Mouse (Mus musculus) bone marrow, adult 2 months (tissue): ENCODE measurements around the gene Gemin8. TPM values are rescaled to one million over a fixed set of nuclear protein-coding genes. Genes with fewer than 3 reads are reported as not detected.

ENCODE experiments used
- H3K27ac ChIP-seq: fragments of 200-500 bp; 2 replicates; pipeline ENCODE4 v1.5.1; 2012; ENCODE audit warnings: low read depth, mild to moderate bottlenecking, control low read depth, inconsistent platforms, low read length; ENCODE audit not compliant: control insufficient read depth, poor library complexity, insufficient read depth
- H3K4me1 ChIP-seq: fragments of 200-500 bp; 2 replicates; pipeline ENCODE4 v1.6.1; 2011; ENCODE audit warnings: low read length; ENCODE audit not compliant: control insufficient read depth, insufficient read depth
- H3K4me3 ChIP-seq: fragments of 200-500 bp; replicated peaks from 2 replicates; pipeline ENCODE3; 2011; ENCODE audit warnings: mild to moderate bottlenecking, low read depth, low read length, control low read depth; ENCODE audit not compliant: control insufficient read depth
- CTCF ChIP-seq: fragments of 200-500 bp; IDR thresholded peaks from 2 replicates; pipeline ENCODE4 v1.5.1; 2011; ENCODE audit warnings: low read length, control low read depth; ENCODE audit not compliant: control insufficient read depth, insufficient read depth
- POLR2A ChIP-seq: fragments of 200-500 bp; IDR thresholded peaks from 2 replicates; pipeline ENCODE4 v1.6.1; 2011; ENCODE audit warnings: low read depth, mild to moderate bottlenecking, control low read depth, low read length, borderline replicate concordance; ENCODE audit not compliant: control insufficient read depth
- WGBS: fragments of 180-500 bp; shearing (Covaris S2); methylation state at CpG from one replicate; pipeline ENCODE4 v1.1.7; 2018; 5-methylcytosine and 5-hydroxymethylcytosine counted together
- polyA plus RNA-seq: library from polyadenylated mRNA; stranded (reverse); fragments of >200 nt; gene quantifications from 2 replicates; pipeline ENCODE4 v1.2.4, GENCODE M21; 2011; ENCODE audit warnings: low replicate concordance; ENCODE audit not compliant: missing spikeins, insufficient read depth, insufficient read length

Gemin8 gene
- 5.9 and 6.0 TPM in 2 replicates for polyA plus RNA-seq

DNA sequence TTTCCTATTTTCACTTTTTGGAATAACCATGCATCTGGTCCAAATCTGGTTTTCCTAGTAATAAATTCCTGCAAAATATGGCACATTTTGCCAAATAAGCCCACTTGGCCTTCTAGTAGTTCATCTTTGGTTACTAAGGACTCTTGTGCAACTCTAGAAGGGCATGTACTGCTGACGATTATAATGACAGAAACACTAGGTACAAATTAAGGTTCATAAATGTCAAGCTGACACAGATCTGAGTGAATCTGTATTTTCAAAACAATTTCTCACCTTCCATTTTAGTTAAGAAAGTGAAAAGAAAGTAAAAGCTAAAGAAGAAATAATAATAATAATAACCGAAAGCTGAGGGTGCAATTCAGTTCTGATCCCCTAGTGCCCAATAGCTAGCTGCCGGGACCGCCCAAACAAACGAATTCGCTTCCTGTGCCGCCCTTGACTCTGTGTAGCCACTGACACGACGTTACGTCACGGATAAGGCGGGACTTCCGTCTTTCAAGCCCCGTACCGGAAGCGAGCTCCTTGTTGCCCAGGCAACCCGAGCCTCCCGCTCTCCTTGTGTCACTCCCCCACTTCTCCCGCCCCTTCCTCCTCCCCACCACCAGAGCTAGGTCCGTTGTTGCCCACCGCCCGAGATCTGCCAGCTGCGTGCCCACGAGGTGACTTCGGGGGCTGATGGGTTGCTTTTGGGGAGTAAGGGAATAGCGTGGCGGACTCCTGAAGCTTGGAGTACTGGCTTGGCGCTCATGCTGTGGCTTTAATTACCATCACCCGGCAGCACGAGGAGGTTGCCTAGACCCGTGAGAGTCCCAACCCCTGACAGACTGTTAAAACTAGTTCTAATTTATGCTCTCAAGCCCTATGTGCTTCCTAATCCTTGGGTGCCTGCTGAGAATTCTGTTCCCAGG lies at the start of gene Gemin8:
TSS of gene Gemin8 (plus strand) at position 563 of the 908 bp plus-strand sequence.
- no peaks in the 10 kb centered on the region for H3K4me1 ChIP-seq

DNA sequence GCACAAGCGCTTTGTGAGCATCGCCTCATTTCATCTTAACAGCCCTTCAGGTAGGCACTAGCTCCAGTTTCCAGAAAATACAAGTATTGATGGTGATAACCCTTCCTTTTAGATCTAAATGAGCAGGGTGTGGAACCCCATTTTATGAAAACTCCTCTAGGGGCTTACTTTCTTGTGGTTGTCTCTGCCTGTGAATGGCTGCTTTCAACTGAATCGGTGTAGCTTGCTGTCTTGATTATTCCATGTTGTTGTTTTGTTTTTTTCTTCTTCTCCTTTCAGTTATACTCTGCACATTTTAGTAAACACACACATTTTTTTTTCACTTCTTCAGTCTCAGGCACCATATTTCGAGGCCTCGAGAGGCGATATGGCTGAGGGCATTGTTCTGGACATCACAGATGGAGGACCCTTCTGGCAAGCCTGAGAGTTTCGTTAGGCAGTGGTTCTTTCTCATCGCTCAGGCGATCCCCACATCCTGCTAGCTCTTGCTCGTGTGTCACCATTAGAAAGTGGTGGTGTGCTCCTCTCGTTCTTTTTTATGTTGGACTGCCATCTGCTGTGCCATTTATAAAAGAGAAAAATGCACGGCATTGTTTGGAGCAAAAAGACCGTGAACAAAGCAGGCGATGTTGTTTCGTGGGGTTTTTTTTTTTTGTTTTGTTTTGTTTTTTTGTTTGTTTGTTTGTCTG lies 23.0 kb upstream of the Gemin8 start:
- no peak overlapping the region for H3K4me3 ChIP-seq
- H3K4me1 ChIP-seq = no peaks in the 10 kb centered on the region
- H3K27ac ChIP-seq = no peak overlapping the region
- TF ChIP-seq POLR2A (no peak), CTCF (no peak)
- 77% methylated on average over 15 of the region's 15 CpGs for WGBS

More for the DNA sequence above, at the start of gene Gemin8:
- TF ChIP-seq POLR2A = peak; percentile 41; the same call in 1 of the 2 replicates
- TF ChIP-seq CTCF = no peak
- no peak within 1 kb of the TSS for H3K27ac ChIP-seq
- WGBS = 7% methylated on average over 31 of the region's 31 CpGs
- H3K4me3 ChIP-seq = peak within 1 kb of the TSS; percentile 100

DNA sequence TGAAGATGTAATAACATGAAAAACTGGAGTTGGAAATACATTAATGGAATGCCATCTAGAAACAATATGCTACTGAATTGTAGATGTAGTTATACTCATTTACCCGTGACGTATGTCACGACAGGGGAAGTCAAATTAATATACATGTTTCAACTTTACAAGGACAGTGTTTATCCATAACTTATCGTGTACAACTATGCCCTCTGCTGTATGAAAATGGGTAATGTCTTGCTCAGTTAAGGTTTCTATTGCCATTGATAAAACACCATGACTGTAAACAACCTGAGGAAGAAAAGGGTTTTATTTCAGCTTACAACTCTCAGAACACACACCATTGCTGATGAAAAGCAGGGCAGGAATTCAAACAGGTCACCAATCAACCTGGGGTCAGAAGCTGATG lies 7.5 kb upstream of the Gemin8 start:
- Histone ChIP-seq H3K27ac (no peak overlapping the region), H3K4me3 (no peak overlapping the region), H3K4me1 (no peaks in the 10 kb centered on the region)
- WGBS = 25% methylated on average over 4 of the region's 4 CpGs
- TF ChIP-seq CTCF (no peak), POLR2A (no peak)

DNA sequence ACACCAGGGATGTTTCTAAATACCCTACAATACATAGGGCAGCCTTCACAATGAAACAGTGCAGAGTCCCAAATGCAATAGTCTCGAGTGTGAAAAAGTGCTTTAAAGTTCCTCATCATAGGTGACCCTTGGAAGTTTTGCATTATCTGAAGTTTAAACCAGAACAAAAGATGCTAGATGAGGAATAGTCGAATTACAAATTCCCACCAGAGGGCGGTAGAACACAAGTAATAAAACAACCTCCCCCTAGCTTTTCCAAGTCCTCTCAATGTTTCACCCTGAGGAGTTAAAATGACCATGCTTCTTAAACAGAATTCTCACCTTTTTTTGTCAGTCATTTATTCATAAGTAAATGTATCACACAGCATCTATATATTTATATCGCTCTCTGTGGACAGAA lies 2.9 kb upstream of the Gemin8 start:
- TF ChIP-seq POLR2A = no peak
- TF ChIP-seq CTCF = no peak
- 9% methylated on average over 4 of the region's 4 CpGs for WGBS
- Histone ChIP-seq H3K4me1 (no peaks in the 10 kb centered on the region), H3K27ac (no peak overlapping the region), H3K4me3 (no peak overlapping the region)

DNA sequence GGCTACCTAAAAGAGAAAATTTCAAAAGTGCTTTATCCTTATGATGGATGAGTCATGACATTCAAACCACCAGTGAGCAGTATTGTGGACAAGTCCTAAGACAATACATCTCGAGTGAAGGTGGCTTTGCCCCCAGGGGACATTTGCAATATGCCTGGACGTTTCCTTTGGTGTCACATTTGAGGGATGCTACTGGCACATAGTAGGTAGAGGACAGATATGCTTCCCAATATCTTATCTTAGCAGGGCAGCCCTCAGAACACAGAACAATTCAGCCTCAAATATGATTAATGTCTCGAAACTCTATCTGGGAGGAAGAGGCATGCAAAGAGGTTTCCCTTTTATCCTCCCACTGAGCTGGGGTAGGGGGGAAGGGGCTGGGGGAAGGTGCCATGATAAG lies 2.3 kb upstream of the Gemin8 start:
- H3K4me1 ChIP-seq = no peaks in the 10 kb centered on the region
- H3K27ac ChIP-seq = no peak overlapping the region
- WGBS = 25% methylated on average over 3 of the region's 3 CpGs
- TF ChIP-seq POLR2A = no peak
- no peak for TF ChIP-seq CTCF
- no peak overlapping the region for H3K4me3 ChIP-seq

DNA sequence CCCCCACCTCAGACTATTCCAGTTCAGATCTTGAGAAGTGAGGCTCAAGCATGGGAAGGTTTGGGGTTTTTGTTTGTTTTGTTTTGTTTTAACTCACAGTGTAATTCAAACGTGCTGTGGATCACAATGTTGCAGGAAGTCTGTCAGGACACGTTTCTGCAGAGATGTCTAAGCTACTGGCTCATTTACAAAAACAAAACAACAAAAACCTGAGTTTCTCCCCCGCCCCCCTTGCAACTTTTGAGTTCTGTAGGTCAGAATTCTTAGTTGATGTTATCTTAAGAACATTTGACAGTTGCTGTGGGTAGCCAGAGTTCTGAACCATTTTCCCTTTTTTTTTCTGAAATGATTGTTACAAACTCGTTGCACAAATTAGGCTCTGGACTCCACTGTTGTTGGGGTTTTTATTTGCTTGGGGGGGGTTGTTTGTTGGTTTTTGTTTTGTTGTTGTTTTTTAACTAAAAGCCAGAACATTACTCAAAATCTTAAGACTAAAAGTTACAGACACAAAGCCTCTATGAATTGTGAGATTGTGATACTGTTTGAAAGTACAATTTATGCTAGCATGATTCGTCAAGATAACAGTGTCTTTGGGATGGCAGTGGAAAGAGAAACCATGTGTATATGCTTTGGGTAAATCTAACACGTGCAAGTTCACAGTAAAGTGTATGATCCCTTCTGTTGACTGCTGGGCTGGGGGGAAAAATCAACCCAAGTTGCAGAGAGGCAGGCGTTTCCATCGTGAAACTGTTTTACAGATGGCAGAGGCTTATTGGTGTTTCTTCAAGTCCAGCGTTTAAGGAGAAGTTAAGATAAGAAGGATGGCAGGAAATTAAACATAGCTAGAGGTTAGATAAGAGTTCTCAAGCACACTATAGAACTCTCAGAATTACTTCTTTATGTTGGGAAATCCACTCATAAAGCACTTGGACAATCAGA lies 815 bp downstream of the Gemin8 start:
- TF ChIP-seq CTCF (no peak), POLR2A (no peak)
- 13% methylated on average over 9 of the region's 9 CpGs for WGBS
- H3K4me1 ChIP-seq = no peaks in the 10 kb centered on the region
- H3K4me3 ChIP-seq = peak overlapping the region; percentile 100
- H3K27ac ChIP-seq = no peak overlapping the region

DNA sequence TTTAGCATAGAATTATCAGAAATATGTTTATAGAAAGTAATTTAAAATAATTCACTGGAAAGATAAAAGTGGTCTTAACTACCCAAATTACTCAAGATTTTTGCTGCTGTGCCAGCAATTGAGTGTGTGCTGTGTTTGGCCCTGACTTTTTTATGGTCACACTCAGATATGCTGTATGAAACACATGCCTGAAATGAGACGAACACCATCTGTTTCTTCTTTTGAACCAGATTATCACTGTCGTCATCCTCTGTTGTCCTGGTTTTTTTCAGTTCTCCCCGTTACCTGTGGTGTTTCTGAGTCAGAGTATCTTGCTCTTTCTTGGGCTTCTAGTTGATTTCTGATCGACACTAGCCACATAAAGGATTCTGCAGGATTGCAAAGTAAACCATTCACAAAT lies 1.8 kb downstream of the Gemin8 start:
- Histone ChIP-seq H3K27ac (no peak overlapping the region), H3K4me3 (no peak overlapping the region), H3K4me1 (no peaks in the 10 kb centered on the region)
- WGBS = 63% methylated on average over 4 of the region's 4 CpGs
- TF ChIP-seq CTCF = no peak
- TF ChIP-seq POLR2A = no peak
